Mouse (Mus musculus) liver, adult 2 months (tissue): ENCODE measurements around the gene Cd300ld3.

Source experiments
- CTCF ChIP-seq: fragments of 200-500 bp; IDR thresholded peaks from 2 replicates; pipeline ENCODE4 v1.5.1; 2011; ENCODE audit warnings: low read depth, low read length, control low read depth
- POLR2A ChIP-seq: fragments of 200-500 bp; IDR thresholded peaks from 2 replicates; pipeline ENCODE4 v1.6.1; 2011; ENCODE audit warnings: low read length, control low read depth; ENCODE audit not compliant: insufficient read depth; ENCODE audit errors: extremely low read depth

GRCm38 (mm10) chr11:115071631-115072294 lies 23.6 kb upstream of the Cd300ld3 start:
- no peak for TF ChIP-seq CTCF
- TF ChIP-seq POLR2A = no peak
